Mouse (Mus musculus) forebrain, postnatal 0 days (tissue): ENCODE results near the gene Ctsa. TPM values are rescaled to one million over a fixed set of nuclear protein-coding genes. Genes with fewer than 3 reads are reported as not detected.
"Not testable (repeated sequence)": the region's sequence is repeated elsewhere in the genome, so short reads cannot be mapped to it uniquely, and the experiment has no call there.

ENCODE experiments used
- ATAC-seq: fragments of 200-750 bp; cut with Nextera tagmentation; 2 replicates; pipeline ENCODE4 v1.8.0; 2017; ENCODE audit warnings: mild to moderate bottlenecking, moderate library complexity
- DNase-seq: peaks from one replicate; pipeline ENCODE4 v3.0.0-alpha.2; 2015
- H3K27ac ChIP-seq: fragments of 300-500 bp; sonication (generic); 2 replicates; pipeline ENCODE4 v1.5.1; 2014; ENCODE audit warnings: low read depth, mild to moderate bottlenecking, antibody characterized with exemption, low read length, moderate library complexity, mixed read lengths
- H3K27me3 ChIP-seq: fragments of 300-500 bp; sonication (generic); 2 replicates; pipeline ENCODE4 v1.6.1; 2014; ENCODE audit warnings: mild to moderate bottlenecking, low read length, mixed read lengths; ENCODE audit not compliant: insufficient read depth
- H3K36me3 ChIP-seq: fragments of 300-500 bp; sonication (generic); 2 replicates; pipeline ENCODE4 v1.6.1; 2014; ENCODE audit warnings: mild to moderate bottlenecking, moderate library complexity; ENCODE audit not compliant: insufficient read depth
- H3K4me1 ChIP-seq: fragments of 300-500 bp; sonication (generic); 2 replicates; pipeline ENCODE4 v1.6.1; 2014; ENCODE audit warnings: antibody characterized with exemption; ENCODE audit not compliant: insufficient read depth
- H3K4me2 ChIP-seq: fragments of 300-500 bp; sonication (generic); 2 replicates; pipeline ENCODE4 v1.6.1; 2014; ENCODE audit warnings: low read depth, mild to moderate bottlenecking, moderate library complexity
- H3K4me3 ChIP-seq: fragments of 300-500 bp; sonication (generic); 2 replicates; pipeline ENCODE4 v1.5.1; 2014; ENCODE audit warnings: low read depth, low read length, mixed read lengths
- H3K9ac ChIP-seq: fragments of 300-500 bp; sonication (generic); 2 replicates; pipeline ENCODE4 v1.6.1; 2014; ENCODE audit warnings: mild to moderate bottlenecking
- H3K9me3 ChIP-seq: fragments of 300-500 bp; sonication (generic); 2 replicates; pipeline ENCODE4 v1.6.1; 2016; ENCODE audit warnings: low read length
- CTCF ChIP-seq: sonication (generic); IDR thresholded peaks from 2 replicates; pipeline ENCODE4 v1.5.1; 2016; ENCODE audit warnings: antibody characterized with exemption, control low read depth, low read depth
- WGBS: fragments of 180-500 bp; shearing (Covaris S2); extraction: QIAGEN DNeasy Blood & Tissue Kit; methylation state at CpG from one replicate; pipeline ENCODE4 v1.1.7; 2014; 5-methylcytosine and 5-hydroxymethylcytosine counted together
- polyA plus RNA-seq: library from polyadenylated mRNA; unstranded; fragments of >200 nt; fragmentation: Nextera tagmentation; extraction: Ambion mirVana; gene quantifications from 2 replicates; pipeline ENCODE4 v1.2.1, GENCODE M21; 2015
- total RNA-seq: library from RNA; depleted of rRNA; stranded (reverse); fragments of >200 nt; gene quantifications from 2 replicates; pipeline ENCODE4 v1.2.3, GENCODE M21; 2014

Gene Ctsa
- total and polyA plus RNA-seq, 2 experiments from 2014 or later: 93.8 to 95.3 TPM

- Histone ChIP-seq H3K9me3 (no peaks in the 10 kb centered on the region), H3K36me3 (peaks cover 63% of the 10 kb centered on the region), H3K4me2 (no peak overlapping the region), H3K27ac (no peak overlapping the region), H3K4me3 (no peak overlapping the region), H3K9ac (no peak overlapping the region), H3K4me1 (no peaks in the 10 kb centered on the region), H3K27me3 (no peaks in the 10 kb centered on the region)
- TF ChIP-seq CTCF: peak; percentile 87
- 29% methylated on average over 5 of the region's 5 CpGs for WGBS
- peak; percentile 57 for ATAC-seq
- DNase-seq: peak; percentile 88
These were observed 38.4 kb upstream of the Ctsa start for GRCm38 (mm10) chr2:164794293-164794692.

- DNase-seq (no peak), ATAC-seq (no peak)
- H3K36me3 ChIP-seq: peaks cover 68% of the 10 kb centered on the region
- H3K27ac ChIP-seq: no peak overlapping the region
- no peaks in the 10 kb centered on the region for H3K9me3 ChIP-seq
- H3K4me3 ChIP-seq: no peak overlapping the region
- H3K9ac ChIP-seq: no peak overlapping the region
- no peak overlapping the region for H3K4me2 ChIP-seq
- no peaks in the 10 kb centered on the region for H3K4me1 ChIP-seq
- no peak for TF ChIP-seq CTCF
- no peaks in the 10 kb centered on the region for H3K27me3 ChIP-seq
- 84% methylated on average over 4 of the region's 4 CpGs for WGBS
These were observed 36.8 kb upstream of the Ctsa start for GRCm38 (mm10) chr2:164795868-164796267.

- not testable (repeated sequence) for H3K4me3 ChIP-seq, H3K27ac ChIP-seq, ATAC-seq, DNase-seq, H3K27me3 ChIP-seq, H3K9ac ChIP-seq, H3K4me2 ChIP-seq, H3K4me1 ChIP-seq, H3K9me3 ChIP-seq
- H3K36me3 ChIP-seq: peaks cover 43% of the 10 kb centered on the region
- 87% methylated on average over 6 of the region's 6 CpGs for WGBS
- TF ChIP-seq CTCF: peak; percentile 34; the same call in 1 of the 2 replicates
These were observed 34.1 kb upstream of the Ctsa start for GRCm38 (mm10) chr2:164798554-164798953.

- WGBS: 88% methylated on average over 13 of the region's 13 CpGs
- no peaks in the 10 kb centered on the region for H3K9me3 ChIP-seq
- no peak overlapping the region for H3K4me3 ChIP-seq
- no peak for TF ChIP-seq CTCF
- H3K27me3 ChIP-seq: no peaks in the 10 kb centered on the region
- H3K4me1 ChIP-seq: 0 out of 2 replicates have a peak, but pooled peaks cover 4% of the 10 kb centered on the region
- no peak overlapping the region for H3K27ac ChIP-seq
- ATAC-seq (no peak), DNase-seq (no peak)
- H3K9ac ChIP-seq: no peak overlapping the region
- H3K36me3 ChIP-seq: peaks cover 33% of the 10 kb centered on the region
- H3K4me2 ChIP-seq: no peak overlapping the region
These were observed 32.2 kb upstream of the Ctsa start for GRCm38 (mm10) chr2:164800252-164801004.

- 93% methylated on average over 16 of the region's 16 CpGs for WGBS
- H3K27ac ChIP-seq: no peak overlapping the region
- H3K27me3 ChIP-seq: no peaks in the 10 kb centered on the region
- 0 out of 2 replicates have a peak, but pooled peaks cover 4% of the 10 kb centered on the region for H3K4me1 ChIP-seq
- ATAC-seq: no peak
- H3K9ac ChIP-seq: peak overlapping the region; percentile 66; the same call in 1 of the 2 replicates
- H3K36me3 ChIP-seq: peaks cover 15% of the 10 kb centered on the region
- DNase-seq: no peak
- peak overlapping the region; percentile 53 for H3K4me3 ChIP-seq
- peak overlapping the region; percentile 60 for H3K4me2 ChIP-seq
- TF ChIP-seq CTCF: no peak
- no peaks in the 10 kb centered on the region for H3K9me3 ChIP-seq
These were observed 29.3 kb upstream of the Ctsa start for GRCm38 (mm10) chr2:164803201-164803920.

GRCm38 (mm10) chr2:164803921-164804313 is 28.8 kb upstream of the Ctsa start:
- peak overlapping the region; percentile 85 for H3K27ac ChIP-seq
- 52% methylated on average over 1 of the region's 1 CpGs for WGBS

More at GRCm38 (mm10) chr2:164803921-164804313, 28.8 kb upstream of the Ctsa start:
- no peaks in the 10 kb centered on the region for H3K27me3 ChIP-seq
- H3K4me1 ChIP-seq: 0 out of 2 replicates have a peak, but pooled peaks cover 4% of the 10 kb centered on the region
- DNase-seq: no peak
- H3K36me3 ChIP-seq: peaks cover 18% of the 10 kb centered on the region
- peak overlapping the region; percentile 60 for H3K4me2 ChIP-seq
- ATAC-seq: no peak
- peak overlapping the region; percentile 66 for H3K9ac ChIP-seq
- H3K9me3 ChIP-seq: no peaks in the 10 kb centered on the region
- H3K4me3 ChIP-seq: peak overlapping the region; percentile 53
- TF ChIP-seq CTCF: no peak
